Mouse (Mus musculus): Measurements from ENCODE around the gene Hspb1. TPM values are rescaled to one million over a fixed set of nuclear protein-coding genes. Genes with fewer than 3 reads are reported as not detected.

Gene Hspb1
- total and polyA plus RNA-seq, 3 experiments, result 1.1 to 3.6 (median 2.6) TPM

- H3K79me2 ChIP-seq (replicated peaks; ENCODE audit: control insufficient read depth, extremely low read depth, insufficient read depth, poor library complexity, severe bottlenecking), result peaks cover 57% of the 10 kb centered on the region
- no peaks in the 10 kb centered on the region for H3K9me3 ChIP-seq (replicated peaks; ENCODE audit: low read length)
- H3K4me3 ChIP-seq (replicated peaks in 1 of 3; ENCODE audit: low read depth in 2 of 3, low read length in 2 of 3, poor library complexity in 1 of 3), result peak overlapping the region; percentile 96 to 98 (median 96)
- peak overlapping the region; percentile 78 for H3K4me2 ChIP-seq (ENCODE audit: insufficient read depth, low read depth, poor library complexity, severe bottlenecking)
- no peak for DNase-seq (ENCODE audit: extremely low read depth)
- H3K4me1 ChIP-seq (ENCODE audit: control insufficient read depth in 1 of 2, insufficient read depth in 2 of 2), result peaks cover 5 to 47% of the 10 kb centered on the region in 2 experiments; a peak in 3 of 4 replicates
- TF ChIP-seq JUN (IDR thresholded peaks at IDR 0.05; ENCODE audit: insufficient read depth, low read depth, low read length) (no peak), BHLHE40 (IDR thresholded peaks at IDR 0.05; ENCODE audit: low read depth, low read length) (peak; percentile 85), SIN3A (IDR thresholded peaks at IDR 0.05; ENCODE audit: low read length) (peak; percentile 48; the same call in 1 of the 2 replicates), CHD1 (IDR thresholded peaks at IDR 0.05; ENCODE audit: low read depth, low read length) (peak; percentile 72; the same call in 1 of the 2 replicates), ETS1 (conservative IDR thresholded peaks at IDR 0.05; ENCODE audit: low read depth, low read length) (0 out of 2 replicates have a peak, but pooled peaks have one; percentile 17), ZNF384 (IDR thresholded peaks at IDR 0.05; ENCODE audit: low read depth, low read length) (peak; percentile 94), IRF4 (IDR thresholded peaks at IDR 0.05; ENCODE audit: low read depth, low read length) (0 out of 2 replicates have a peak, but pooled peaks have one; percentile 48), MAX (IDR thresholded peaks at IDR 0.05; ENCODE audit: low read length) (no peak)
- peak overlapping the region; percentile 90 for H3K9ac ChIP-seq (ENCODE audit: insufficient read depth, low read depth)
- peaks cover 28 to 40% of the 10 kb centered on the region in 2 experiments for H3K36me3 ChIP-seq (replicated peaks in 1 of 2; ENCODE audit: control insufficient read depth in 1 of 2, insufficient read depth in 1 of 2, low read length in 1 of 2)
- dilution Hi-C loops (cut with MboI; ENCODE audit: extremely low pct_ligation_motif_present, extremely low pct_unique_long_range_greater_than_20kb, low sequenced_read_pairs), result no loop called here
- H3K27me3 ChIP-seq (replicated peaks), result no peaks in the 10 kb centered on the region
- in situ Hi-C loops (cut with MboI; ENCODE audit: low pct_ligation_motif_present, low pct_unique_long_range_greater_than_20kb, low sequenced_read_pairs), result no loop called here
- H3K27ac ChIP-seq (ENCODE audit: insufficient read depth, low read depth), result no peak overlapping the region
Measured at GRCm38 (mm10) chr5:135933222-135933899, 45.6 kb downstream of the Hspb1 start.

DNA sequence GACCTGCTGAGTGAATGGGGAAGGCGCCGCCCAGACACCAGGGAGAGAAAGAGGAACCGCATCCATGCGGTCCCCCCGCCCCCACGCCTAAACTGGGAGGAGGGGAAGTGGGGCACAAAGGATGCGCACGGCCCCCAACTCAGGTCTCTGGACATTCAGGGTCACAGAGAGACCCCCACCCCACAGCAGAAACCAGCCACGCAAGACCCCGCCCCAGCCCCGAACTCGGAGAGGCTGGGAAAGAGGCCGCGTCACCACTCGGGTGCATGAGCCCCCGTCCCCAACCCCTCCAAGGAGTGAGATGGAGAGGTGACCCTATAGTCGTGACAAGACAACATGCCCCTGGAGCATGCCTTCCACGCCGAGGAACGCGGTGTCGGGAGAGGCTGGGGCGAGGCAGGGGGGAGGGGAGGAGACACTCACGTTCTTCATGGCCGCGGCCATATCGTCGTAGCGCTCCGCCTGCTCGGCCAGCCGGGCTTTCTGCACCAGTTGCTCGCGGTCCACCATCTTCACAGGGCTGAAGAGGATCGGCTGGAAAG, 46.3 kb downstream of the Hspb1 start:
- H3K9me3 ChIP-seq (replicated peaks; ENCODE audit: low read length), result no peaks in the 10 kb centered on the region
- TF ChIP-seq RCOR1 (conservative IDR thresholded peaks at IDR 0.05; ENCODE audit: low read depth, low read length), result no peak
- no peak for TF ChIP-seq UBTF (IDR thresholded peaks at IDR 0.05; ENCODE audit: low read depth, low read length)
- no peak for TF ChIP-seq SMC3 (IDR thresholded peaks at IDR 0.05; ENCODE audit: low read depth, low read length)
- peak; percentile 53; the same call in 1 of the 2 replicates for TF ChIP-seq MYC (IDR thresholded peaks at IDR 0.05; ENCODE audit: low read depth, low read length)
- TF ChIP-seq MXI1 (IDR thresholded peaks at IDR 0.05; ENCODE audit: low read depth, low read length), result peak; percentile 59
- TF ChIP-seq TBP (conservative IDR thresholded peaks at IDR 0.05; ENCODE audit: low read depth, low read length), result no peak
- TF ChIP-seq PAX5 (IDR thresholded peaks at IDR 0.05; ENCODE audit: low read length), result no peak
- TF ChIP-seq ZMIZ1 (IDR thresholded peaks at IDR 0.05; ENCODE audit: low read depth, low read length), result no peak
- TF ChIP-seq CHD2 (IDR thresholded peaks at IDR 0.05; ENCODE audit: low read length), result peak; percentile 84
- H3K4me3 ChIP-seq (replicated peaks in 1 of 3; ENCODE audit: low read depth in 2 of 3, low read length in 2 of 3, poor library complexity in 1 of 3), result peak overlapping the region; percentile 96 to 98 (median 96)
- H3K4me2 ChIP-seq (ENCODE audit: insufficient read depth, low read depth, poor library complexity, severe bottlenecking), result no peak overlapping the region
- DNase-seq (ENCODE audit: extremely low read depth), result peak; percentile 82
- H3K79me2 ChIP-seq (replicated peaks; ENCODE audit: control insufficient read depth, extremely low read depth, insufficient read depth, poor library complexity, severe bottlenecking), result peaks cover 52% of the 10 kb centered on the region
- no peaks in the 10 kb centered on the region for H3K27me3 ChIP-seq (replicated peaks)
- H3K4me1 ChIP-seq (ENCODE audit: control insufficient read depth in 1 of 2, insufficient read depth in 2 of 2), result peaks cover 5 to 42% of the 10 kb centered on the region in 2 experiments; a peak in 3 of 4 replicates
- peaks cover 26 to 35% of the 10 kb centered on the region in 2 experiments for H3K36me3 ChIP-seq (replicated peaks in 1 of 2; ENCODE audit: control insufficient read depth in 1 of 2, insufficient read depth in 1 of 2, low read length in 1 of 2)
- H3K27ac ChIP-seq (ENCODE audit: insufficient read depth, low read depth), result peak overlapping the region; percentile 90
- H3K9ac ChIP-seq (ENCODE audit: insufficient read depth, low read depth), result peak overlapping the region; percentile 90
- dilution Hi-C loops (cut with MboI; ENCODE audit: extremely low pct_ligation_motif_present, extremely low pct_unique_long_range_greater_than_20kb, low sequenced_read_pairs), result no loop called here
- in situ Hi-C loops (cut with MboI; ENCODE audit: low pct_ligation_motif_present, low pct_unique_long_range_greater_than_20kb, low sequenced_read_pairs), result no loop called here

Measured in CH12.LX (cell line).